Mouse (Mus musculus) heart, embryonic 14.5 days (tissue): ENCODE data around the gene Adamts7. TPM values are rescaled to one million over a fixed set of nuclear protein-coding genes. Genes with fewer than 3 reads are reported as not detected.

ENCODE experiments used
- ATAC-seq: fragments of 200-750 bp; cut with Nextera tagmentation; 2 replicates; pipeline ENCODE4 v1.8.0; 2017; ENCODE audit warnings: low read depth, moderate TSS enrichment; ENCODE audit not compliant: insufficient number of reproducible peaks, insufficient read depth, low FRiP score
- H3K27ac ChIP-seq, 2 experiments: fragments of 200-500 bp in 1 of 2; fragments of 300-500 bp in 1 of 2; sonication (generic) in 1 of 2; replicated peaks in 1 of 2; 2 replicates each; pipeline ENCODE4 v1.5.1; 2012 to 2014; ENCODE audit warnings: low read depth in 2 of 2, low read length in 2 of 2, control low read depth in 1 of 2, mild to moderate bottlenecking in 1 of 2, mixed read lengths in 1 of 2; ENCODE audit not compliant: control insufficient read depth in 1 of 2, insufficient read depth in 1 of 2
- H3K27me3 ChIP-seq: fragments of 300-500 bp; sonication (generic); 2 replicates; pipeline ENCODE4 v1.6.1; 2014; ENCODE audit warnings: mild to moderate bottlenecking, low read length, control low read depth; ENCODE audit not compliant: control insufficient read depth, insufficient read depth
- H3K36me3 ChIP-seq: fragments of 300-500 bp; sonication (generic); 2 replicates; pipeline ENCODE4 v1.6.1; 2014; ENCODE audit warnings: mild to moderate bottlenecking, control low read depth, low read length, mixed read lengths; ENCODE audit not compliant: control insufficient read depth, insufficient read depth
- H3K4me1 ChIP-seq, 2 experiments: fragments of 200-500 bp in 1 of 2; fragments of 300-500 bp in 1 of 2; sonication (generic) in 1 of 2; 2 replicates each; pipeline ENCODE4 v1.6.1; 2012 to 2014; ENCODE audit warnings: low read length in 2 of 2, control low read depth in 1 of 2, mixed read lengths in 1 of 2; ENCODE audit not compliant: control insufficient read depth in 2 of 2, insufficient read depth in 2 of 2
- H3K4me2 ChIP-seq: fragments of 300-500 bp; sonication (generic); 2 replicates; pipeline ENCODE4 v1.6.1; 2014; ENCODE audit warnings: mild to moderate bottlenecking, low read length
- H3K4me3 ChIP-seq, 2 experiments: fragments of 200-500 bp in 1 of 2; fragments of 300-500 bp in 1 of 2; sonication (generic) in 1 of 2; 2 replicates each; pipeline ENCODE4 v1.5.1; 2012 to 2014; ENCODE audit warnings: low read length in 2 of 2, mild to moderate bottlenecking in 2 of 2, control low read depth in 1 of 2, low read depth in 1 of 2, moderate library complexity in 1 of 2; ENCODE audit not compliant: control insufficient read depth in 1 of 2, insufficient read depth in 1 of 2
- H3K9ac ChIP-seq: fragments of 300-500 bp; sonication (generic); 2 replicates; pipeline ENCODE4 v1.6.1; 2014; ENCODE audit warnings: mild to moderate bottlenecking, low read length
- H3K9me3 ChIP-seq: fragments of 300-500 bp; sonication (generic); 2 replicates; pipeline ENCODE4 v1.6.1; 2016; ENCODE audit warnings: low read length, control low read depth; ENCODE audit not compliant: control insufficient read depth
- WGBS: fragments of 180-500 bp; shearing (Covaris S2); extraction: QIAGEN DNeasy Blood & Tissue Kit; methylation state at CpG from one replicate; pipeline ENCODE4 v1.1.7; 2014; 5-methylcytosine and 5-hydroxymethylcytosine counted together
- polyA plus RNA-seq: library from polyadenylated mRNA; unstranded; fragments of >200 nt; fragmentation: Nextera tagmentation; extraction: Ambion mirVana; gene quantifications from 2 replicates; pipeline ENCODE4 v1.2.1, GENCODE M21; 2014

The Adamts7 gene
- polyA plus RNA-seq, 1 experiment from 2014 or later: 8.8 TPM

- Histone ChIP-seq H3K4me2 (no peak overlapping the region), H3K36me3 (peaks cover 31% of the 10 kb centered on the region), H3K27me3 (no peaks in the 10 kb centered on the region), H3K27ac (peak overlapping the region in 1 of 2 experiments; percentile 87; a peak in 1 of 4 replicates), H3K9ac (no peak overlapping the region), H3K4me1 (peaks cover 17 to 23% of the 10 kb centered on the region in 2 experiments), H3K4me3 (no peak overlapping the region), H3K9me3 (no peaks in the 10 kb centered on the region)
- WGBS: 91% methylated on average over 18 of the region's 18 CpGs
- no peak for ATAC-seq
Observed at GRCm38 (mm10) chr9:90199611-90200010, 36.7 kb downstream of the Adamts7 start.

GRCm38 (mm10) chr9:90200501-90200900, 37.6 kb downstream of the Adamts7 start:
- no peak for ATAC-seq
- H3K4me2 ChIP-seq: no peak overlapping the region
- 90% methylated on average over 4 of the region's 4 CpGs for WGBS
- no peaks in the 10 kb centered on the region for H3K9me3 ChIP-seq
- H3K4me3 ChIP-seq: no peak overlapping the region
- H3K27ac ChIP-seq: no peak overlapping the region
- no peak overlapping the region for H3K9ac ChIP-seq
- peaks cover 39% of the 10 kb centered on the region for H3K36me3 ChIP-seq
- H3K4me1 ChIP-seq: peaks cover 17 to 23% of the 10 kb centered on the region in 2 experiments
- H3K27me3 ChIP-seq: no peaks in the 10 kb centered on the region

GRCm38 (mm10) chr9:90201096-90201495, 38.2 kb downstream of the Adamts7 start:
- Histone ChIP-seq H3K9ac (no peak overlapping the region), H3K9me3 (no peaks in the 10 kb centered on the region), H3K4me2 (no peak overlapping the region), H3K27me3 (no peaks in the 10 kb centered on the region), H3K4me3 (no peak overlapping the region), H3K27ac (no peak overlapping the region), H3K36me3 (peaks cover 39% of the 10 kb centered on the region), H3K4me1 (peaks cover 17 to 23% of the 10 kb centered on the region in 2 experiments)
- ATAC-seq: no peak
- 92% methylated on average over 7 of the region's 7 CpGs for WGBS

- Histone ChIP-seq H3K4me2 (no peak overlapping the region), H3K27me3 (no peaks in the 10 kb centered on the region), H3K4me3 (no peak overlapping the region), H3K9ac (no peak overlapping the region), H3K36me3 (peaks cover 39% of the 10 kb centered on the region), H3K27ac (no peak overlapping the region), H3K4me1 (peaks cover 17 to 23% of the 10 kb centered on the region in 2 experiments), H3K9me3 (no peaks in the 10 kb centered on the region)
- WGBS: 59% methylated on average over 4 of the region's 4 CpGs
- ATAC-seq: no peak
Observed at GRCm38 (mm10) chr9:90201541-90201940, 38.7 kb downstream of the Adamts7 start.

GRCm38 (mm10) chr9:90203233-90203632, 40.4 kb downstream of the Adamts7 start:
- WGBS: 83% methylated on average over 5 of the region's 5 CpGs
- ATAC-seq: no peak
- Histone ChIP-seq H3K9me3 (no peaks in the 10 kb centered on the region), H3K4me1 (peaks cover 11 to 16% of the 10 kb centered on the region in 2 experiments), H3K36me3 (peaks cover 49% of the 10 kb centered on the region), H3K9ac (no peak overlapping the region), H3K4me3 (no peak overlapping the region), H3K4me2 (no peak overlapping the region), H3K27me3 (no peaks in the 10 kb centered on the region), H3K27ac (no peak overlapping the region)

GRCm38 (mm10) chr9:90204396-90204915, 41.6 kb downstream of the Adamts7 start:
- H3K36me3 ChIP-seq: peaks cover 58% of the 10 kb centered on the region
- 59% methylated on average over 8 of the region's 8 CpGs for WGBS
- no peak overlapping the region for H3K9ac ChIP-seq
- H3K4me2 ChIP-seq: no peak overlapping the region
- no peaks in the 10 kb centered on the region for H3K9me3 ChIP-seq
- peaks cover under 1 to 4% of the 10 kb centered on the region in 2 experiments; a peak in 3 of 4 replicates for H3K4me1 ChIP-seq
- no peaks in the 10 kb centered on the region for H3K27me3 ChIP-seq
- ATAC-seq: no peak
- no peak overlapping the region for H3K4me3 ChIP-seq
- H3K27ac ChIP-seq: no peak overlapping the region

- no peak for ATAC-seq
- 50% methylated on average over 2 of the region's 2 CpGs for WGBS
- Histone ChIP-seq H3K36me3 (peaks cover 58% of the 10 kb centered on the region), H3K9me3 (no peaks in the 10 kb centered on the region), H3K4me2 (no peak overlapping the region), H3K4me1 (no peaks in the 10 kb centered on the region), H3K9ac (no peak overlapping the region), H3K27me3 (no peaks in the 10 kb centered on the region), H3K27ac (no peak overlapping the region), H3K4me3 (no peak overlapping the region)
Observed at GRCm38 (mm10) chr9:90206500-90206899, 43.6 kb downstream of the Adamts7 start.

GRCm38 (mm10) chr9:90207808-90208207, 44.9 kb downstream of the Adamts7 start:
- Histone ChIP-seq H3K4me2 (no peak overlapping the region), H3K27me3 (no peaks in the 10 kb centered on the region), H3K4me3 (no peak overlapping the region), H3K9me3 (no peaks in the 10 kb centered on the region), H3K36me3 (peaks cover 52% of the 10 kb centered on the region), H3K9ac (no peak overlapping the region), H3K4me1 (no peaks in the 10 kb centered on the region), H3K27ac (no peak overlapping the region)
- no peak for ATAC-seq
- 83% methylated on average over 8 of the region's 8 CpGs for WGBS
